Mouse (Mus musculus): ENCODE results near the gene Chit1. TPM values are rescaled to one million over a fixed set of nuclear protein-coding genes. Genes with fewer than 3 reads are reported as not detected.

The Chit1 gene
- total and polyA plus RNA-seq, 3 experiments, result not detected

- peaks cover 71% of the 10 kb centered on the region for H3K4me1 ChIP-seq (ENCODE audit: insufficient read depth, low read depth, low read length)
- peak; percentile 57 for DNase-seq (ENCODE audit: low spot score)
- no peak for TF ChIP-seq TAL1 (conservative IDR thresholded peaks at IDR 0.05; ENCODE audit: low read depth, low read length)
- TF ChIP-seq GATA1 (IDR thresholded peaks at IDR 0.05; ENCODE audit: borderline replicate concordance, low read length), result no peak
- ATAC-seq (ENCODE audit: extremely low read depth, insufficient number of reproducible peaks, low FRiP score, poor library complexity, severe bottlenecking), result peak; percentile 50
- peaks cover 4% of the 10 kb centered on the region for H3K36me3 ChIP-seq (replicated peaks)
- peaks cover 83% of the 10 kb centered on the region for H3K27me3 ChIP-seq (ENCODE audit: insufficient read depth, low read length)
- H3K9me3 ChIP-seq (replicated peaks), result no peaks in the 10 kb centered on the region
- H3K4me3 ChIP-seq (ENCODE audit: low read depth, low read length), result peak overlapping the region; percentile 73
These were observed 32.8 kb upstream of the Chit1 start for GRCm38 (mm10) chr1:134078061-134078795.

- Histone ChIP-seq H3K27me3 (ENCODE audit: insufficient read depth, low read length) (peaks cover 88% of the 10 kb centered on the region), H3K4me3 (ENCODE audit: low read depth, low read length) (peak within 1 kb of the TSS; percentile 73), H3K4me1 (ENCODE audit: insufficient read depth, low read depth, low read length) (peaks cover 71% of the 10 kb centered on the region), H3K36me3 (replicated peaks) (peaks cover 4% of the 10 kb centered on the region), H3K9me3 (replicated peaks) (no peaks in the 10 kb centered on the region)
- peak; percentile 70 for ATAC-seq (ENCODE audit: extremely low read depth, insufficient number of reproducible peaks, low FRiP score, poor library complexity, severe bottlenecking)
- no peak for TF ChIP-seq GATA2 (IDR thresholded peaks at IDR 0.05; ENCODE audit: borderline replicate concordance, low read depth, low read length)
- 0 out of 2 replicates have a peak, but pooled peaks have one; percentile 36 for TF ChIP-seq POLR2AphosphoS5 (IDR thresholded peaks at IDR 0.05; ENCODE audit: insufficient replicate concordance, low read depth, low read length)
- peak; percentile 99 for DNase-seq (ENCODE audit: low spot score)
These were observed 32.1 kb upstream of the Chit1 start, which contains the start of gene Btg2 for GRCm38 (mm10) chr1:134078802-134079476. Btg2 (minus strand) TSS chr1:134079120.

GRCm38 (mm10) chr1:134079477-134080163, 31.4 kb upstream of the Chit1 start:
- peaks cover 90% of the 10 kb centered on the region for H3K27me3 ChIP-seq (ENCODE audit: insufficient read depth, low read length)
- peaks cover 67% of the 10 kb centered on the region for H3K4me1 ChIP-seq (ENCODE audit: insufficient read depth, low read depth, low read length)
- ATAC-seq (ENCODE audit: extremely low read depth, insufficient number of reproducible peaks, low FRiP score, poor library complexity, severe bottlenecking) (no peak), DNase-seq (ENCODE audit: low spot score) (no peak)
- peak overlapping the region; percentile 73 for H3K4me3 ChIP-seq (ENCODE audit: low read depth, low read length)
- H3K36me3 ChIP-seq (replicated peaks), result peaks cover 4% of the 10 kb centered on the region
- no peaks in the 10 kb centered on the region for H3K9me3 ChIP-seq (replicated peaks)
- TF ChIP-seq GATA1 (IDR thresholded peaks at IDR 0.05; ENCODE audit: borderline replicate concordance, low read length), result no peak
- no peak for TF ChIP-seq TAL1 (conservative IDR thresholded peaks at IDR 0.05; ENCODE audit: low read depth, low read length)
- TF ChIP-seq CTCF (IDR thresholded peaks at IDR 0.05; ENCODE audit: low read depth, low read length), result no peak
- no peak for TF ChIP-seq POLR2AphosphoS5 (IDR thresholded peaks at IDR 0.05; ENCODE audit: insufficient replicate concordance, low read depth, low read length)
- no peak for TF ChIP-seq GATA2 (IDR thresholded peaks at IDR 0.05; ENCODE audit: borderline replicate concordance, low read depth, low read length)

GRCm38 (mm10) chr1:134080406-134080805, 30.6 kb upstream of the Chit1 start:
- Histone ChIP-seq H3K36me3 (replicated peaks) (peaks cover 4% of the 10 kb centered on the region), H3K4me1 (ENCODE audit: insufficient read depth, low read depth, low read length) (peaks cover 66% of the 10 kb centered on the region), H3K9me3 (replicated peaks) (no peaks in the 10 kb centered on the region), H3K27me3 (ENCODE audit: insufficient read depth, low read length) (peaks cover 93% of the 10 kb centered on the region), H3K4me3 (ENCODE audit: low read depth, low read length) (no peak overlapping the region)
- TF ChIP-seq TAL1 (conservative IDR thresholded peaks at IDR 0.05; ENCODE audit: low read depth, low read length) (no peak), CTCF (IDR thresholded peaks at IDR 0.05; ENCODE audit: low read depth, low read length) (no peak), POLR2AphosphoS5 (IDR thresholded peaks at IDR 0.05; ENCODE audit: insufficient replicate concordance, low read depth, low read length) (no peak), GATA1 (IDR thresholded peaks at IDR 0.05; ENCODE audit: borderline replicate concordance, low read length) (no peak), GATA2 (IDR thresholded peaks at IDR 0.05; ENCODE audit: borderline replicate concordance, low read depth, low read length) (no peak)
- ATAC-seq (ENCODE audit: extremely low read depth, insufficient number of reproducible peaks, low FRiP score, poor library complexity, severe bottlenecking), result no peak
- no peak for DNase-seq (ENCODE audit: low spot score)

- no peaks in the 10 kb centered on the region for H3K9me3 ChIP-seq (replicated peaks)
- no peak for DNase-seq (ENCODE audit: low spot score)
- no peak for TF ChIP-seq TAL1 (conservative IDR thresholded peaks at IDR 0.05; ENCODE audit: low read depth, low read length)
- no peak for TF ChIP-seq GATA1 (IDR thresholded peaks at IDR 0.05; ENCODE audit: borderline replicate concordance, low read length)
- no peak for TF ChIP-seq POLR2AphosphoS5 (IDR thresholded peaks at IDR 0.05; ENCODE audit: insufficient replicate concordance, low read depth, low read length)
- no peak for TF ChIP-seq CTCF (IDR thresholded peaks at IDR 0.05; ENCODE audit: low read depth, low read length)
- no peak for TF ChIP-seq GATA2 (IDR thresholded peaks at IDR 0.05; ENCODE audit: borderline replicate concordance, low read depth, low read length)
- no peak for ATAC-seq (ENCODE audit: extremely low read depth, insufficient number of reproducible peaks, low FRiP score, poor library complexity, severe bottlenecking)
- peaks cover 93% of the 10 kb centered on the region for H3K27me3 ChIP-seq (ENCODE audit: insufficient read depth, low read length)
- H3K36me3 ChIP-seq (replicated peaks), result peaks cover 4% of the 10 kb centered on the region
- H3K4me1 ChIP-seq (ENCODE audit: insufficient read depth, low read depth, low read length), result peaks cover 65% of the 10 kb centered on the region
- H3K4me3 ChIP-seq (ENCODE audit: low read depth, low read length), result no peak overlapping the region
These were observed 30.1 kb upstream of the Chit1 start for GRCm38 (mm10) chr1:134080881-134081450.

- H3K4me3 ChIP-seq (ENCODE audit: low read depth, low read length), result no peak overlapping the region; the same call in 1 of the 2 replicates
- H3K4me1 ChIP-seq (ENCODE audit: insufficient read depth, low read depth, low read length), result peaks cover 69% of the 10 kb centered on the region
- DNase-seq (ENCODE audit: low spot score) (no peak), ATAC-seq (ENCODE audit: extremely low read depth, insufficient number of reproducible peaks, low FRiP score, poor library complexity, severe bottlenecking) (peak; percentile 46)
- TF ChIP-seq CTCF (IDR thresholded peaks at IDR 0.05; ENCODE audit: low read depth, low read length) (no peak), GATA1 (IDR thresholded peaks at IDR 0.05; ENCODE audit: borderline replicate concordance, low read length) (no peak), GATA2 (IDR thresholded peaks at IDR 0.05; ENCODE audit: borderline replicate concordance, low read depth, low read length) (no peak), TAL1 (conservative IDR thresholded peaks at IDR 0.05; ENCODE audit: low read depth, low read length) (peak; percentile 56; the same call in 1 of the 2 replicates), POLR2AphosphoS5 (IDR thresholded peaks at IDR 0.05; ENCODE audit: insufficient replicate concordance, low read depth, low read length) (no peak)
- no peaks in the 10 kb centered on the region for H3K9me3 ChIP-seq (replicated peaks)
- peaks cover 93% of the 10 kb centered on the region for H3K27me3 ChIP-seq (ENCODE audit: insufficient read depth, low read length)
- no peaks in the 10 kb centered on the region for H3K36me3 ChIP-seq (replicated peaks)
These were observed 28.0 kb upstream of the Chit1 start for GRCm38 (mm10) chr1:134082987-134083516.

Data from G1E (cell line).